Mouse (Mus musculus) lung, postnatal 0 days (tissue): ENCODE results near the gene Cdca4.

ENCODE experiments used
- CTCF ChIP-seq: IDR thresholded peaks from 2 replicates; pipeline ENCODE4 v1.5.1; 2016; ENCODE audit warnings: antibody characterized with exemption, mild to moderate bottlenecking
- EP300 ChIP-seq: IDR thresholded peaks from 2 replicates; pipeline ENCODE4 v1.6.1; 2016; ENCODE audit warnings: antibody characterized with exemption, mild to moderate bottlenecking, control low read depth

GRCm38 (mm10) chr12:112795466-112796104 is 33.6 kb downstream of the Cdca4 start:
- TF ChIP-seq CTCF (no peak), EP300 (no peak)
